Mouse (Mus musculus): ENCODE results near the gene Slc9c1. TPM values are rescaled to one million over a fixed set of nuclear protein-coding genes. Genes with fewer than 3 reads are reported as not detected.
A peak's percentile ranks its signal among the peaks of the same experiment; 100 is the strongest.

Slc9c1 gene
- total and polyA plus RNA-seq, 2 experiments: not detected

- no peaks in the 10 kb centered on the region for H3K79me2 ChIP-seq (ENCODE audit: control insufficient read depth, insufficient read depth, low read length)
- DNase-seq (ENCODE audit: extremely low read depth, low read depth, low spot score): no peak
- H3K36me3 ChIP-seq (ENCODE audit: control insufficient read depth, insufficient read depth, low read length): no peaks in the 10 kb centered on the region
- peak within 1 kb of the TSS; percentile 69 for H3K27ac ChIP-seq (replicated peaks; ENCODE audit: insufficient read depth, low read depth, low read length)
- no peak within 1 kb of the TSS for H3K9ac ChIP-seq (ENCODE audit: low read depth, low read length)
- no peaks in the 10 kb centered on the region for H3K27me3 ChIP-seq (ENCODE audit: control insufficient read depth, insufficient read depth, low read length)
- no peak within 1 kb of the TSS for H3K4me3 ChIP-seq (ENCODE audit: insufficient read depth, low read depth, low read length)
- no peak for TF ChIP-seq POLR2A (IDR thresholded peaks at IDR 0.05; ENCODE audit: extremely low read depth, insufficient read depth, low read length)
- TF ChIP-seq CTCF (IDR thresholded peaks at IDR 0.05; ENCODE audit: low read depth, low read length): no peak
- WGBS: 76% methylated on average over 4 of the region's 4 CpGs
- H3K4me1 ChIP-seq (ENCODE audit: control insufficient read depth, insufficient read depth, low read length): peaks cover 9% of the 10 kb centered on the region
These were observed 75.2 kb downstream of the Slc9c1 start, which contains the start of gene Gcsam for GRCm38 (mm10) chr16:45610267-45610666. Gene Gcsam (plus strand): TSS chr16:45610380.

DNA sequence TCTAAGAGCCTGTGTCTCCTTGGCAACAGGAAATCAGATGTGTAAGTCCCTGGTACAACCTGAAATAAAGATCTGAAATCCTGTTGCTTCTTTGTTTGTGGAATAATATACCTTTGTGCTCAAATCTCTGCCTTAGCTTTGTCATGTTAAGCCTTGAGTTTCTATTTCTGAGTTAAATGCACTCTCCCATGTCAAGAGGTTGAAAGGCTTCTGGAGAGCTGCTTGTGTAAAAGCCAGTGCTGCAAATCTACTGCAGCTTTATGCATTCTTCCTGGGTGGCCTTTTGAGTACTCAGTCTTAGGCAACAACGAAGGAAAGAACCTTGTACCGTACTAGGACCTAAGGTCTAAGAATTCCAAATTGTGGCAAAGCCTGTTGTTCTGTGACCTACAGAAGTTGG, 78.1 kb downstream of the Slc9c1 start:
- no peak overlapping the region for H3K4me3 ChIP-seq (ENCODE audit: insufficient read depth, low read depth, low read length)
- no peak overlapping the region for H3K9ac ChIP-seq (ENCODE audit: low read depth, low read length)
- 79% methylated on average over 2 of the region's 2 CpGs for WGBS
- H3K4me1 ChIP-seq (ENCODE audit: control insufficient read depth, insufficient read depth, low read length): peaks cover 5% of the 10 kb centered on the region
- H3K36me3 ChIP-seq (ENCODE audit: control insufficient read depth, insufficient read depth, low read length): no peaks in the 10 kb centered on the region
- DNase-seq (ENCODE audit: extremely low read depth, low read depth, low spot score): no peak
- H3K27ac ChIP-seq (replicated peaks; ENCODE audit: insufficient read depth, low read depth, low read length): no peak overlapping the region
- no peak for TF ChIP-seq CTCF (IDR thresholded peaks at IDR 0.05; ENCODE audit: low read depth, low read length)
- no peak for TF ChIP-seq POLR2A (IDR thresholded peaks at IDR 0.05; ENCODE audit: extremely low read depth, insufficient read depth, low read length)
- H3K27me3 ChIP-seq (ENCODE audit: control insufficient read depth, insufficient read depth, low read length): no peaks in the 10 kb centered on the region
- no peaks in the 10 kb centered on the region for H3K79me2 ChIP-seq (ENCODE audit: control insufficient read depth, insufficient read depth, low read length)

DNA sequence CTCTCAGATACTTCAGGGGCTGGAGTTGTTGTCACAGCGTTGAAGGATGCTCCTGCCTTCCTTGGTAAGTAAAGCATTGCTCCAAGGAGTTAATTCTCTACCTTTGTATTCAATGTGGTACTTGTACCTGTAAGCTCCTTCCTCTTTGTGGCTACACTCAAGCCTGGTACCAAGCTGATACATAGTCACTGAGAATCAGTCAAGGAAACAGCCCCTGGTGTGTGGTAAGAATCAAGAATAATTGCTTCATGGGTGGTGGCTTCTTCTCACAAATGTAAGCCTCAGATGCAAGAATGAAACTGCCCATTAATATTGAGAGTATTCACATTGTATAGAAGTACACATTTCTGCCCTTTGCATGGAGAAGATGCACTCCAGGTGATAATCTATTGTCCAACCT, 80.8 kb downstream of the Slc9c1 start:
- no peak overlapping the region for H3K4me3 ChIP-seq (ENCODE audit: insufficient read depth, low read depth, low read length)
- no peaks in the 10 kb centered on the region for H3K4me1 ChIP-seq (ENCODE audit: control insufficient read depth, insufficient read depth, low read length)
- no peaks in the 10 kb centered on the region for H3K27me3 ChIP-seq (ENCODE audit: control insufficient read depth, insufficient read depth, low read length)
- H3K27ac ChIP-seq (replicated peaks; ENCODE audit: insufficient read depth, low read depth, low read length): no peak overlapping the region
- WGBS: 92% methylated on average over 1 of the region's 1 CpGs
- no peak for DNase-seq (ENCODE audit: extremely low read depth, low read depth, low spot score)
- no peak overlapping the region for H3K9ac ChIP-seq (ENCODE audit: low read depth, low read length)
- TF ChIP-seq POLR2A (IDR thresholded peaks at IDR 0.05; ENCODE audit: extremely low read depth, insufficient read depth, low read length): no peak
- no peak for TF ChIP-seq CTCF (IDR thresholded peaks at IDR 0.05; ENCODE audit: low read depth, low read length)
- no peaks in the 10 kb centered on the region for H3K36me3 ChIP-seq (ENCODE audit: control insufficient read depth, insufficient read depth, low read length)
- H3K79me2 ChIP-seq (ENCODE audit: control insufficient read depth, insufficient read depth, low read length): no peaks in the 10 kb centered on the region

DNA sequence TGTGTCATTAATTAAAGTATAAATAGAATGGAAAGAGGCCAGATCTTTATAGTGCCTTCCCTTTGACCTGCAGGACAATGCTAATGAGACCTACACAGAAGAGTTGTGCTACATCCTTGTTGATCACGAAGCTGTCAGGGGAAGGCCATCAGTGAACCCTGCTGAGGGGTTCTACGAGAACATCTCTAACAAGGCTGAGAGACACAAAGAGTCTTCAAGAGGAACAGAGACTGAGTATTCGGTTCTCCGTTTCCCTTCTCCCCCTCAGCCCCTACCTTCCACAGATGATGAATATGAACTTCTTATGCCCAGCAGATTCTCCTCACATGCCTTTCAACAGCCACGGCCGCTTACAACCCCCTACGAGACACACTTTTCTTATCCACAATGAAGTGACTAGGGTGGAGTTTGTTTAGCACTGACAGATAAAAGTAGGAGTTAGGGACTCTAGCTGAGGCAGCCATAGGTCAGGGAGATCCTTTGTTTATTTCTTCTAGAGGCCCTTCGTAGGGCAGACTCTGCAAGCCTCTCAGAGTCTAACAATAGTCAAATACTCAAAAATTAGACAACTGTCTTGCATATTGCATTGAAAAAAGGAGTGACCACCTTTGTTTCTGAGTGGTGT, 84.8 kb downstream of the Slc9c1 start:
- Histone ChIP-seq H3K4me1 (ENCODE audit: control insufficient read depth, insufficient read depth, low read length) (no peaks in the 10 kb centered on the region), H3K9ac (ENCODE audit: low read depth, low read length) (no peak overlapping the region), H3K36me3 (ENCODE audit: control insufficient read depth, insufficient read depth, low read length) (no peaks in the 10 kb centered on the region), H3K27me3 (ENCODE audit: control insufficient read depth, insufficient read depth, low read length) (no peaks in the 10 kb centered on the region), H3K79me2 (ENCODE audit: control insufficient read depth, insufficient read depth, low read length) (no peaks in the 10 kb centered on the region), H3K27ac (replicated peaks; ENCODE audit: insufficient read depth, low read depth, low read length) (no peak overlapping the region), H3K4me3 (ENCODE audit: insufficient read depth, low read depth, low read length) (no peak overlapping the region)
- 85% methylated on average over 8 of the region's 8 CpGs for WGBS
- no peak for DNase-seq (ENCODE audit: extremely low read depth, low read depth, low spot score)
- no peak for TF ChIP-seq CTCF (IDR thresholded peaks at IDR 0.05; ENCODE audit: low read depth, low read length)
- no peak for TF ChIP-seq POLR2A (IDR thresholded peaks at IDR 0.05; ENCODE audit: extremely low read depth, insufficient read depth, low read length)

GRCm38 (mm10) chr16:45623230-45623629, 88.1 kb downstream of the Slc9c1 start:
- Histone ChIP-seq H3K36me3 (ENCODE audit: control insufficient read depth, insufficient read depth, low read length) (no peaks in the 10 kb centered on the region), H3K79me2 (ENCODE audit: control insufficient read depth, insufficient read depth, low read length) (no peaks in the 10 kb centered on the region), H3K9ac (ENCODE audit: low read depth, low read length) (no peak overlapping the region), H3K27me3 (ENCODE audit: control insufficient read depth, insufficient read depth, low read length) (no peaks in the 10 kb centered on the region), H3K4me3 (ENCODE audit: insufficient read depth, low read depth, low read length) (no peak overlapping the region), H3K27ac (replicated peaks; ENCODE audit: insufficient read depth, low read depth, low read length) (no peak overlapping the region), H3K4me1 (ENCODE audit: control insufficient read depth, insufficient read depth, low read length) (no peaks in the 10 kb centered on the region)
- no peak for DNase-seq (ENCODE audit: extremely low read depth, low read depth, low spot score)
- TF ChIP-seq CTCF (IDR thresholded peaks at IDR 0.05; ENCODE audit: low read depth, low read length): no peak
- no peak for TF ChIP-seq POLR2A (IDR thresholded peaks at IDR 0.05; ENCODE audit: extremely low read depth, insufficient read depth, low read length)
- WGBS: 76% methylated on average over 4 of the region's 4 CpGs

DNA sequence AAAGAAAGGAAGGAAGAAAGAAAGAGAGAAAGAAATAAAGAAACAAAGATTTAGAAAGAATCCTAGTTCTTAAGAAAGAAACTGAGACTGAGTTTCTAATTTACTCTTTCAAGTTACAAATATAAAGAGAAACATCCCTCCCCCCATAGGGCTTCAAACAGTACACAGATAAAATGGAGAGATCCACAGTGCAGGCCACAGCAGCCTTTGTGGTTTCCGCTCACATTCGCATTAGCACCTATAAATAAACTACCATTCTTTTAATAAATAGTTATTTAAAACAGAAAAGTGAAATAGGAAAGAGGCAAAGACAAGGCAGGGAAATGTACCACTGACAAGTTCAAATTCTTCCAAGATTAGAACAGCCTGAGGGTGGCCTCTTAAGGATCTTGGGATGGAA, 89.7 kb downstream of the Slc9c1 start:
- no peak for DNase-seq (ENCODE audit: extremely low read depth, low read depth, low spot score)
- Histone ChIP-seq H3K27me3 (ENCODE audit: control insufficient read depth, insufficient read depth, low read length) (no peaks in the 10 kb centered on the region), H3K27ac (replicated peaks; ENCODE audit: insufficient read depth, low read depth, low read length) (no peak overlapping the region), H3K79me2 (ENCODE audit: control insufficient read depth, insufficient read depth, low read length) (no peaks in the 10 kb centered on the region), H3K4me3 (ENCODE audit: insufficient read depth, low read depth, low read length) (no peak overlapping the region), H3K4me1 (ENCODE audit: control insufficient read depth, insufficient read depth, low read length) (no peaks in the 10 kb centered on the region), H3K9ac (ENCODE audit: low read depth, low read length) (no peak overlapping the region), H3K36me3 (ENCODE audit: control insufficient read depth, insufficient read depth, low read length) (no peaks in the 10 kb centered on the region)
- TF ChIP-seq CTCF (IDR thresholded peaks at IDR 0.05; ENCODE audit: low read depth, low read length): no peak
- no peak for TF ChIP-seq POLR2A (IDR thresholded peaks at IDR 0.05; ENCODE audit: extremely low read depth, insufficient read depth, low read length)
- 74% methylated on average over 2 of the region's 2 CpGs for WGBS

Measured in liver, adult 2 months (tissue).